In the genomic region with DNA sequence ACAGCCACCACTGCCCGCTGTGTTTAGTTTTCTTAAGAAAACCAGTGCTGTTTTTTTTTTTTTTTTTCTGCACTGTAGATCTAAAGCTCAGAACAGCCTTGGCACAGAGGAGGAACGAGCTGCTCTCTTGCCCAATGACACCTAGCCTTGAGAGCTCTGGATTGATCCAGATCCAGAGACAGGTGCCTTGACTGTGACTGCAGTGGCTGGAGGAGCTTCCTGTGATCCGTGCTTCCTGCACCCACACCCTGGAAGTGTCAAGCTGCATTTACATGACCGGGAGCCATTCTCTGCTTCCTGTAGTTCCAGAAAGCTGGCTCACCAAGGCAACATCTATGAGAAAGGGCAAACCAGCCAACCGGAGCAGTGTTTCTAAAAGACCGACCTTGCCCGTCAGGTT, we compare ENCODE assay signal across 32 mouse cellular contexts. TPM values are rescaled to one million over a fixed set of nuclear protein-coding genes. Genes with fewer than 3 reads are reported as not detected.
DNase-seq lines count a peak whose midpoint lies in the region; ATAC-seq lines count a peak whose summit lies in the region.
"Had no signal": no experiment of that assay in that cellular context is flagged by ENCODE, and none has a peak within 500 bp of the region (broad histone marks: within the 10 kb centered on the region; RNA-seq: fewer than 3 reads in every experiment).

No protein-coding gene starts in this region.

- WGBS in kidney, embryonic 15.5 days, result 58% methylated on average over 7 of the region's 7 CpGs

- no peak overlapping the region for H3K9ac ChIP-seq in kidney, embryonic 15.5 days
- H3K9ac ChIP-seq: embryonic facial prominence, embryonic 12.5 days; forebrain, embryonic 15.5 days; liver, embryonic 12.5 days; liver, postnatal 0 days had no signal

- peaks cover 45% of the 10 kb centered on the region for H3K36me3 ChIP-seq in kidney, embryonic 15.5 days
- H3K36me3 ChIP-seq: G1E had no signal

- peak overlapping the region; percentile 34; the same call in 1 of the 2 replicates for H3K27ac ChIP-seq in kidney, embryonic 15.5 days
- H3K27ac ChIP-seq: embryonic facial prominence, embryonic 12.5 days; forebrain, embryonic 10.5 days; forebrain, embryonic 15.5 days; gastrocnemius, adult 2 months; liver, embryonic 12.5 days; stomach, postnatal 0 days had no signal

- H3K27me3 ChIP-seq in kidney, embryonic 15.5 days, result no peaks in the 10 kb centered on the region
- H3K27me3 ChIP-seq: CH12.LX; embryonic facial prominence, embryonic 12.5 days; forebrain, embryonic 15.5 days; liver, embryonic 12.5 days had no signal

- no peaks in the 10 kb centered on the region for H3K4me1 ChIP-seq in kidney, embryonic 15.5 days
- H3K4me1 ChIP-seq: embryonic facial prominence, embryonic 12.5 days; forebrain, embryonic 10.5 days; forebrain, embryonic 15.5 days; liver, embryonic 12.5 days had no signal

- no peak overlapping the region for H3K4me3 ChIP-seq in kidney, embryonic 15.5 days (replicated peaks)
- H3K4me3 ChIP-seq: embryonic facial prominence, embryonic 12.5 days; forebrain, embryonic 10.5 days; forebrain, embryonic 15.5 days; gastrocnemius, adult 2 months; liver, embryonic 12.5 days had no signal

- ATAC-seq in kidney, embryonic 15.5 days (replicated peaks; ENCODE audit: low FRiP score), result 0 out of 2 replicates have a peak, but pooled peaks have one; percentile 22
- ATAC-seq: forebrain, embryonic 15.5 days; hindbrain, embryonic 16.5 days; liver, embryonic 12.5 days; liver, postnatal 0 days; midbrain, embryonic 16.5 days had no signal

- DNase-seq in adrenal gland, adult (ENCODE audit: inconsistent age in 2 of 2, low spot score in 1 of 2), result peak; percentile 29 to 75
- DNase-seq in adrenal gland, postnatal 4 days (ENCODE audit: low spot score in 2 of 2), result no peak
- no peak for DNase-seq in kidney, postnatal 36 days
- DNase-seq in ES-CJ7 (ENCODE audit: low read depth, low spot score), result peak; percentile 47
- DNase-seq in adrenal gland, postnatal 36 days, result peak; percentile 11 to 33
- DNase-seq in left cerebral cortex, postnatal 36 days (ENCODE audit: low spot score in 2 of 2), result no peak
- DNase-seq in frontal cortex, postnatal 36 days (ENCODE audit: low spot score in 2 of 2), result no peak
- DNase-seq: cerebellum, adult 8-10 months; embryo, embryonic 11 days; gastrocnemius, adult 2 months; gastrocnemius, postnatal 36 days; left cerebral cortex, postnatal 4 days; liver, postnatal 0 days; lung, postnatal 36 days; right cerebral cortex, postnatal 4 days; thymus, adult 18-20 months; thymus, postnatal 25 days had no signal

- H3K4me2 ChIP-seq in kidney, embryonic 15.5 days, result no peak overlapping the region
- H3K4me2 ChIP-seq: embryonic facial prominence, embryonic 12.5 days; forebrain, embryonic 15.5 days; liver, embryonic 12.5 days; midbrain, embryonic 11.5 days had no signal

- H3K9me3 ChIP-seq in kidney, embryonic 15.5 days (replicated peaks), result no peaks in the 10 kb centered on the region
- H3K9me3 ChIP-seq: embryonic facial prominence, embryonic 12.5 days; forebrain, embryonic 10.5 days; forebrain, embryonic 15.5 days; liver, embryonic 12.5 days had no signal

- intact Hi-C loops in left cerebral cortex, postnatal 36 days (cut with DNase I), result no loop called here

RNA-seq across cellular contexts. Expression of a gene that starts 24.7 kb away (rescaled TPM):
- total RNA-seq in adrenal gland, postnatal 4 days (2021), result 10 to 100 TPM; 17.1 to 24.1 TPM
- 0.27 TPM in 1 of 2 replicates, not detected in the other for polyA plus RNA-seq in kidney, embryonic 15.5 days (2015; fragmentation: Nextera tagmentation; extraction: Ambion mirVana)
- 10 to 100 TPM in 1 of 2 experiments, 1 to 10 TPM in 1; 8.5 to 77.2 TPM for total RNA-seq in adrenal gland, postnatal 36 days (2021)
- total RNA-seq in left cerebral cortex, postnatal 36 days (2021), result under 1 TPM in 1 of 2 experiments, not detected in 1; 0.29 TPM
- total RNA-seq: CH12.LX; G1E; gastrocnemius, adult 2 months; heart, postnatal 25 days had no signal
- polyA plus RNA-seq: C2C12; embryonic facial prominence, embryonic 12.5 days; forebrain, embryonic 10.5 days; forebrain, embryonic 15.5 days; G1E; liver, embryonic 12.5 days; midbrain, embryonic 11.5 days; midbrain, embryonic 16.5 days; neural tube, embryonic 11.5 days had no signal

RNA-seq across cellular contexts. Expression of a gene that starts 29.7 kb away (rescaled TPM):
- 10 to 100 TPM; 58.7 to 62.1 TPM for total RNA-seq in adrenal gland, postnatal 4 days (2021)
- 18.2 and 19.1 TPM in 2 replicates for polyA plus RNA-seq in kidney, embryonic 15.5 days (2015; fragmentation: Nextera tagmentation; extraction: Ambion mirVana)
- total RNA-seq in adrenal gland, postnatal 36 days (2021), result 10 to 100 TPM; 29.5 to 33.6 TPM
- total RNA-seq in left cerebral cortex, postnatal 36 days (2021), result 10 to 100 TPM; 17.3 to 25.0 TPM
- total RNA-seq: CH12.LX; G1E; neutrophil, adult 5-6 weeks had no signal
- polyA plus RNA-seq: G1E had no signal

RNA-seq across cellular contexts. Expression of a gene that starts 39.4 kb away (rescaled TPM):
- total RNA-seq in adrenal gland, postnatal 4 days (2021), result 100 to 1,000 TPM; 618 to 653 TPM
- 195 and 221 TPM in 2 replicates for polyA plus RNA-seq in kidney, embryonic 15.5 days (2015; fragmentation: Nextera tagmentation; extraction: Ambion mirVana)
- total RNA-seq in adrenal gland, postnatal 36 days (2021), result 100 to 1,000 TPM; 451 to 467 TPM
- total RNA-seq in left cerebral cortex, postnatal 36 days (2021), result 100 to 1,000 TPM; 152 to 199 TPM

Comparison
In these comparisons a context has a peak if more than half of its experiments do, and no peak if none do; other contexts are left out.
1. DNase-seq: peak in adrenal gland, adult (2 of 2), ES-CJ7 (single experiment) and adrenal gland, postnatal 36 days (2 of 2); none in adrenal gland, postnatal 4 days (0 of 2), kidney, postnatal 36 days (0 of 2), left cerebral cortex, postnatal 36 days (0 of 2) and frontal cortex, postnatal 36 days (0 of 2).
2. RNA of a gene that starts 24.7 kb away (total RNA-seq): 8.5 to 77.2 TPM in adrenal gland, postnatal 36 days and 17.1 to 24.1 TPM in adrenal gland, postnatal 4 days; 0.29 TPM in left cerebral cortex, postnatal 36 days; every median in the first group is over 4 times any median in the second.